Mouse (Mus musculus): ENCODE results near the gene Fgfr2. TPM values are rescaled to one million over a fixed set of nuclear protein-coding genes. Genes with fewer than 3 reads are reported as not detected.

Fgfr2 gene
- polyA plus RNA-seq, 1 experiment from 2014 or later = 92.0 TPM

GRCm38 (mm10) chr7:131551931-131552741 lies 1571.0 kb downstream of the Fgfr2 start:
- H3K36me3 ChIP-seq (ENCODE audit: control insufficient read depth, insufficient read depth, low read length) = no peaks in the 10 kb centered on the region
- H3K9me3 ChIP-seq (ENCODE audit: control insufficient read depth, low read length) = no peaks in the 10 kb centered on the region
- H3K4me3 ChIP-seq (ENCODE audit: low read depth, low read length) = no peak overlapping the region
- peak; percentile 95 for DNase-seq (ENCODE audit: low spot score, missing footprints)
- H3K4me2 ChIP-seq = no peak overlapping the region
- no peak for ATAC-seq (ENCODE audit: low FRiP score)
- under 1% methylated on average over 42 of the region's 42 CpGs for WGBS
- H3K27me3 ChIP-seq (ENCODE audit: control insufficient read depth, insufficient read depth, low read length) = peaks cover 99% of the 10 kb centered on the region
- no peak overlapping the region for H3K27ac ChIP-seq (ENCODE audit: low read depth, low read length)
- peaks cover 26% of the 10 kb centered on the region for H3K4me1 ChIP-seq (ENCODE audit: control insufficient read depth, insufficient read depth, low read length)
- H3K9ac ChIP-seq (ENCODE audit: low read length) = no peak overlapping the region

GRCm38 (mm10) chr7:131551471-131551870 lies 1571.7 kb downstream of the Fgfr2 start:
- no peaks in the 10 kb centered on the region for H3K9me3 ChIP-seq (ENCODE audit: control insufficient read depth, low read length)
- ATAC-seq (ENCODE audit: low FRiP score) (no peak), DNase-seq (ENCODE audit: low spot score, missing footprints) (peak; percentile 95)
- H3K27me3 ChIP-seq (ENCODE audit: control insufficient read depth, insufficient read depth, low read length) = peaks cover 99% of the 10 kb centered on the region
- H3K4me2 ChIP-seq = no peak overlapping the region
- H3K27ac ChIP-seq (ENCODE audit: low read depth, low read length) = no peak overlapping the region
- no peaks in the 10 kb centered on the region for H3K36me3 ChIP-seq (ENCODE audit: control insufficient read depth, insufficient read depth, low read length)
- no peak overlapping the region for H3K9ac ChIP-seq (ENCODE audit: low read length)
- H3K4me1 ChIP-seq (ENCODE audit: control insufficient read depth, insufficient read depth, low read length) = peaks cover 21% of the 10 kb centered on the region
- WGBS = under 1% methylated on average over 4 of the region's 4 CpGs
- H3K4me3 ChIP-seq (ENCODE audit: low read depth, low read length) = no peak overlapping the region

- Histone ChIP-seq H3K9ac (ENCODE audit: low read length) (no peak within 1 kb of the TSS), H3K27ac (ENCODE audit: low read depth, low read length) (no peak within 1 kb of the TSS), H3K36me3 (ENCODE audit: control insufficient read depth, insufficient read depth, low read length) (no peaks in the 10 kb centered on the region), H3K27me3 (ENCODE audit: control insufficient read depth, insufficient read depth, low read length) (peaks cover 99% of the 10 kb centered on the region), H3K4me2 (no peak within 1 kb of the TSS), H3K4me1 (ENCODE audit: control insufficient read depth, insufficient read depth, low read length) (peaks cover 14% of the 10 kb centered on the region), H3K4me3 (ENCODE audit: low read depth, low read length) (no peak within 1 kb of the TSS), H3K9me3 (ENCODE audit: control insufficient read depth, low read length) (no peaks in the 10 kb centered on the region)
- WGBS = 3% methylated on average over 3 of the region's 3 CpGs
- ATAC-seq (ENCODE audit: low FRiP score) (no peak), DNase-seq (ENCODE audit: low spot score, missing footprints) (peak; percentile 89)
Measured at GRCm38 (mm10) chr7:131548473-131548872, 1574.7 kb downstream of the Fgfr2 start, which contains the start of gene Hmx2. Gene Hmx2 (plus strand): TSS chr7:131548773.

- ATAC-seq (ENCODE audit: low FRiP score) (no peak), DNase-seq (ENCODE audit: low spot score, missing footprints) (peak; percentile 92)
- no peaks in the 10 kb centered on the region for H3K9me3 ChIP-seq (ENCODE audit: control insufficient read depth, low read length)
- 3% methylated on average over 5 of the region's 5 CpGs for WGBS
- H3K4me1 ChIP-seq (ENCODE audit: control insufficient read depth, insufficient read depth, low read length) = peaks cover 20% of the 10 kb centered on the region
- H3K4me2 ChIP-seq = no peak overlapping the region
- H3K36me3 ChIP-seq (ENCODE audit: control insufficient read depth, insufficient read depth, low read length) = no peaks in the 10 kb centered on the region
- H3K27ac ChIP-seq (ENCODE audit: low read depth, low read length) = no peak overlapping the region
- no peak overlapping the region for H3K4me3 ChIP-seq (ENCODE audit: low read depth, low read length)
- H3K27me3 ChIP-seq (ENCODE audit: control insufficient read depth, insufficient read depth, low read length) = peaks cover 99% of the 10 kb centered on the region
- no peak overlapping the region for H3K9ac ChIP-seq (ENCODE audit: low read length)
Measured at GRCm38 (mm10) chr7:131547481-131547880, 1575.7 kb downstream of the Fgfr2 start.

GRCm38 (mm10) chr7:131546423-131546822 lies 1576.7 kb downstream of the Fgfr2 start:
- Histone ChIP-seq H3K9ac (ENCODE audit: low read length) (no peak overlapping the region), H3K4me3 (ENCODE audit: low read depth, low read length) (no peak overlapping the region), H3K4me1 (ENCODE audit: control insufficient read depth, insufficient read depth, low read length) (peaks cover 26% of the 10 kb centered on the region), H3K36me3 (ENCODE audit: control insufficient read depth, insufficient read depth, low read length) (no peaks in the 10 kb centered on the region), H3K27me3 (ENCODE audit: control insufficient read depth, insufficient read depth, low read length) (peaks cover 99% of the 10 kb centered on the region), H3K4me2 (no peak overlapping the region), H3K27ac (ENCODE audit: low read depth, low read length) (no peak overlapping the region), H3K9me3 (ENCODE audit: control insufficient read depth, low read length) (no peaks in the 10 kb centered on the region)
- peak; percentile 93 for DNase-seq (ENCODE audit: low spot score, missing footprints)
- WGBS = 0% methylated on average over 2 of the region's 2 CpGs
- ATAC-seq (ENCODE audit: low FRiP score) = no peak

DNA sequence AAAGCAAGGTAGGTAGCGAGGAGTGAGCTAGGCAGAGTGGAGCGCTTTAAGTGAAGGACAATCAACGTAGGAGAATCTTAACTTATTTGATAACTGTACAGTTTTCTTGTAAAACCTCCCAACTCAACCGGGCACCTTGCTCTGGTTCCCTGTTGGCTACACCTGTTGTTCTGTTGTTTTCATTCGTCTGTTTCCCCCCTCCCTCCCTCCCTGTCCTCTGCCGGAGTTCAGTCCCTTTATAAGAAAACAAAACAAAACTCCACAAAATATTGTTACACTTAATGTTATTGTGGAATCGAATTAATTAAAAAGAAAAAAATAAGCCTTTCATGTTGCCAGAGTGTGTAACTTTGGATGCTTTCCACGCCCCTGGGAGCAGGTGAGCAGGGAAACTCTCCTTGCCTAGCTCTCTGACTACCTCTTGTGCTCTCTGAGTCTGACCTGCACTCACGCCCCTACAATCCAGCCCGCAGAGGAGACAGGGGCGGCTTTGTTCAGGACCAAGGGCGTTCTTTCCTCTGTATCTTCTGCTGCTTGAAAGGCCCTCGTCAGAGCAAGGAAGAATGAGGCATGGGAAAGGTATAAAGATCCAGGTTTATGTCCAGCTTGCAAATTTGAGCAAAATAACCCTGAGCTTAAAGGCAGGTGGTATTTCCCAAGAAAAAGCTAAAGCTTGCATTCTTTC lies 1577.3 kb downstream of the Fgfr2 start:
- DNase-seq (ENCODE audit: low spot score, missing footprints) = peak; percentile 90
- H3K36me3 ChIP-seq (ENCODE audit: control insufficient read depth, insufficient read depth, low read length) = no peaks in the 10 kb centered on the region
- peaks cover 99% of the 10 kb centered on the region for H3K27me3 ChIP-seq (ENCODE audit: control insufficient read depth, insufficient read depth, low read length)
- H3K4me1 ChIP-seq (ENCODE audit: control insufficient read depth, insufficient read depth, low read length) = peaks cover 26% of the 10 kb centered on the region
- ATAC-seq (ENCODE audit: low FRiP score) = no peak
- no peaks in the 10 kb centered on the region for H3K9me3 ChIP-seq (ENCODE audit: control insufficient read depth, low read length)
- H3K4me3 ChIP-seq (ENCODE audit: low read depth, low read length) = no peak overlapping the region
- no peak overlapping the region for H3K27ac ChIP-seq (ENCODE audit: low read depth, low read length)
- WGBS = 1% methylated on average over 13 of the region's 13 CpGs
- no peak overlapping the region for H3K4me2 ChIP-seq
- no peak overlapping the region for H3K9ac ChIP-seq (ENCODE audit: low read length)

DNA sequence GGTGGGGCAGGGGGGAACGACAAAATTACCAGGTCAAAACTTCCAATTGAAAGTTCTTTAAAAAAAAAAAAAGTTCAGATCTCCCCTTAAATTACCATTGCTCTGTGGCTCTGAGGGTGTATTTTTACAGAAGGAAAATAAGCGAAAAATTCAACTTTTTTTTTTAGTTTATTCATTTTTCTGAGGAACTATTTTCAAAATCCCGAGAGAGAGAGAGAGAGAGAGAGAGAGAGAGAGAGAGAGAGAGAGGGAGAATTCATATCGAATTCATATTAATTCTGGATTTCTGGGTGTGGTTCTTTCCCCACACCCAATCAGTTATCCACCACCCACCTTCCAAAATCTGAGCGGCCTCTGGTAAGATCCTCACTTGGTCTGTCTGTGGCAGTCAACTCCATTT lies 1578.3 kb downstream of the Fgfr2 start:
- WGBS = 0% methylated on average over 5 of the region's 5 CpGs
- Histone ChIP-seq H3K4me2 (no peak overlapping the region), H3K4me1 (ENCODE audit: control insufficient read depth, insufficient read depth, low read length) (peaks cover 26% of the 10 kb centered on the region), H3K27ac (ENCODE audit: low read depth, low read length) (no peak overlapping the region), H3K4me3 (ENCODE audit: low read depth, low read length) (no peak overlapping the region), H3K36me3 (ENCODE audit: control insufficient read depth, insufficient read depth, low read length) (no peaks in the 10 kb centered on the region), H3K9me3 (ENCODE audit: control insufficient read depth, low read length) (no peaks in the 10 kb centered on the region), H3K9ac (ENCODE audit: low read length) (no peak overlapping the region), H3K27me3 (ENCODE audit: control insufficient read depth, insufficient read depth, low read length) (peaks cover 96% of the 10 kb centered on the region)
- DNase-seq (ENCODE audit: low spot score, missing footprints) (peak; percentile 91), ATAC-seq (ENCODE audit: low FRiP score) (no peak)

- Histone ChIP-seq H3K4me1 (ENCODE audit: control insufficient read depth, insufficient read depth, low read length) (peaks cover 26% of the 10 kb centered on the region), H3K4me3 (ENCODE audit: low read depth, low read length) (peak overlapping the region; percentile 42), H3K27me3 (ENCODE audit: control insufficient read depth, insufficient read depth, low read length) (peaks cover 95% of the 10 kb centered on the region), H3K4me2 (peak overlapping the region; percentile 79), H3K27ac (ENCODE audit: low read depth, low read length) (no peak overlapping the region), H3K9me3 (ENCODE audit: control insufficient read depth, low read length) (no peaks in the 10 kb centered on the region), H3K9ac (ENCODE audit: low read length) (no peak overlapping the region), H3K36me3 (ENCODE audit: control insufficient read depth, insufficient read depth, low read length) (no peaks in the 10 kb centered on the region)
- under 1% methylated on average over 75 of the region's 75 CpGs for WGBS
- ATAC-seq (ENCODE audit: low FRiP score) (no peak), DNase-seq (ENCODE audit: low spot score, missing footprints) (peak; percentile 97)
Measured at GRCm38 (mm10) chr7:131543623-131544481, 1579.3 kb downstream of the Fgfr2 start.
